23 mouse cellular contexts compared by ENCODE assay signal in the genomic region with DNA sequence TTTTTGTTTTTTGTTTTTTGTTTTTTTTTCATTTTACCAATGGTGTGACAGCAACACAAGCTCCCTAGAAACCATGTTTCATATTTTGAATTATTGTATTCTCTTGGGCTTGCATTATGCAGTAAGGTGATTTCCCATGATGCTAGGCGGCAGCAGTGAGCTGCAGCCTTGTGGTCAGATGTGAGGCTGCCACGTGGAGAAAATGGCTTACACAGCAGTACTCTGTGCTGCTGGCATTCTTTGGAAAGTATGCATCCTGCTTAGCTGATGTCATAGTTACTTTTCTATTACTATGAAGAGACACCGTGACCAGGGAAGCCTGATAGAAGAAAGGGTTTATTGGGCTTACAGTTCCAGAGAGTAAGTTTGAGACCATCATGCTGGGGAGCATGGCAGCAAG. TPM values are rescaled to one million over a fixed set of nuclear protein-coding genes. Genes with fewer than 3 reads are reported as not detected.
A peak's percentile ranks its signal among the peaks of the same experiment; 100 is the strongest.
DNase-seq lines count a peak whose midpoint lies in the region; ATAC-seq and TF ChIP-seq lines count a peak whose summit lies in the region.
"Had no signal": no experiment of that assay in that cellular context is flagged by ENCODE, and none has a peak within 500 bp of the region (broad histone marks: within the 10 kb centered on the region; RNA-seq: fewer than 3 reads in every experiment).

No protein-coding gene starts in this region.

- TF ChIP-seq CTCF in layer of hippocampus, adult 2 months (conservative IDR thresholded peaks at IDR 0.05), result peak; percentile 20
- no peak for TF ChIP-seq CTCF in C2C12 (IDR thresholded peaks at IDR 0.05; ENCODE audit: control insufficient read depth, insufficient read depth, insufficient read length)

- DNase-seq in embryonic facial prominence, embryonic 10.5 days (ENCODE audit: low spot score), result no peak
- no peak for DNase-seq in layer of hippocampus, adult 2 months (ENCODE audit: low spot score in 2 of 2)
- DNase-seq in layer of hippocampus, postnatal 36 days, result no peak
- DNase-seq in adrenal gland, adult 8-10 months, result no peak
- DNase-seq: adrenal gland, postnatal 10 days; adrenal gland, postnatal 36 days; cerebellum, adult 18-20 months; cerebellum, adult 9-10 months; cerebellum, postnatal 14 days; gastrocnemius, postnatal 25 days had no signal

- H3K79me2 ChIP-seq in C2C12 (ENCODE audit: control insufficient read depth, insufficient read depth), result no peaks in the 10 kb centered on the region

- H3K9ac ChIP-seq in embryonic facial prominence, embryonic 15.5 days, result no peak overlapping the region
- H3K9ac ChIP-seq: embryonic facial prominence, embryonic 12.5 days; forebrain, embryonic 12.5 days; forebrain, embryonic 15.5 days; heart, embryonic 12.5 days; hindbrain, embryonic 12.5 days; hindbrain, embryonic 15.5 days had no signal

- no peak overlapping the region for H3K4me3 ChIP-seq in embryonic facial prominence, embryonic 15.5 days (replicated peaks)
- H3K4me3 ChIP-seq in embryonic facial prominence, embryonic 10.5 days, result no peak overlapping the region
- no peak overlapping the region for H3K4me3 ChIP-seq in layer of hippocampus, adult 2 months
- H3K4me3 ChIP-seq in C2C12 (ENCODE audit: insufficient read depth, poor library complexity, severe bottlenecking), result no peak overlapping the region
- H3K4me3 ChIP-seq: embryonic facial prominence, embryonic 12.5 days; erythroblast, embryonic 14.5 days; forebrain, embryonic 12.5 days; forebrain, embryonic 15.5 days; heart, embryonic 12.5 days; hindbrain, embryonic 12.5 days; hindbrain, embryonic 15.5 days had no signal

- H3K9me3 ChIP-seq in embryonic facial prominence, embryonic 15.5 days (replicated peaks), result no peaks in the 10 kb centered on the region
- H3K9me3 ChIP-seq in embryonic facial prominence, embryonic 10.5 days, result no peaks in the 10 kb centered on the region
- H3K9me3 ChIP-seq: embryonic facial prominence, embryonic 12.5 days; forebrain, embryonic 12.5 days; forebrain, embryonic 15.5 days; G1E; hindbrain, embryonic 15.5 days had no signal

- H3K79me3 ChIP-seq in C2C12 (ENCODE audit: low read depth), result no peaks in the 10 kb centered on the region

- H3K27me3 ChIP-seq in embryonic facial prominence, embryonic 15.5 days, result no peaks in the 10 kb centered on the region
- peaks cover 13% of the 10 kb centered on the region; the same call in 1 of the 2 replicates for H3K27me3 ChIP-seq in embryonic facial prominence, embryonic 10.5 days (replicated peaks; ENCODE audit: low read depth, poor library complexity, severe bottlenecking)
- H3K27me3 ChIP-seq in C2C12 (ENCODE audit: control insufficient read depth, insufficient read depth, insufficient read length), result peaks cover 49% of the 10 kb centered on the region
- H3K27me3 ChIP-seq: embryonic facial prominence, embryonic 12.5 days; forebrain, embryonic 15.5 days; heart, embryonic 12.5 days; hindbrain, embryonic 12.5 days; hindbrain, embryonic 15.5 days had no signal

- ATAC-seq in embryonic facial prominence, embryonic 15.5 days (ENCODE audit: insufficient number of reproducible peaks, low FRiP score, low TSS enrichment, low read depth), result no peak
- ATAC-seq in granulocyte monocyte progenitor cell, adult 5-6 weeks (replicated peaks; ENCODE audit: poor library complexity, severe bottlenecking), result no peak
- ATAC-seq: activated CD4-positive, CD25-positive, alpha-beta regulatory T cell, adult 4 months; forebrain, embryonic 15.5 days; intestine, postnatal 0 days had no signal

- no peaks in the 10 kb centered on the region for H3K36me3 ChIP-seq in embryonic facial prominence, embryonic 15.5 days
- H3K36me3 ChIP-seq in embryonic facial prominence, embryonic 10.5 days (replicated peaks), result no peaks in the 10 kb centered on the region
- no peaks in the 10 kb centered on the region for H3K36me3 ChIP-seq in C2C12 (ENCODE audit: control insufficient read depth, insufficient read depth)
- H3K36me3 ChIP-seq: embryonic facial prominence, embryonic 12.5 days; forebrain, embryonic 12.5 days; forebrain, embryonic 15.5 days; G1E; heart, embryonic 12.5 days; hindbrain, embryonic 12.5 days; hindbrain, embryonic 15.5 days had no signal

- peaks cover 40% of the 10 kb centered on the region for H3K4me1 ChIP-seq in embryonic facial prominence, embryonic 15.5 days
- H3K4me1 ChIP-seq in embryonic facial prominence, embryonic 10.5 days, result peaks cover 54% of the 10 kb centered on the region

- peak overlapping the region; percentile 75; the same call in 1 of the 2 replicates for H3K27ac ChIP-seq in embryonic facial prominence, embryonic 15.5 days (replicated peaks)
- no peak overlapping the region for H3K27ac ChIP-seq in embryonic facial prominence, embryonic 10.5 days (replicated peaks)
- H3K27ac ChIP-seq in layer of hippocampus, adult 2 months, result no peak overlapping the region
- H3K27ac ChIP-seq: embryonic facial prominence, embryonic 12.5 days; forebrain, embryonic 12.5 days; hindbrain, embryonic 12.5 days; hindbrain, embryonic 15.5 days had no signal

- H3ac ChIP-seq in C2C12 (ENCODE audit: control insufficient read depth, insufficient read length, low read depth), result no peak overlapping the region

- H3K4me2 ChIP-seq in embryonic facial prominence, embryonic 15.5 days (replicated peaks), result no peak overlapping the region
- H3K4me2 ChIP-seq: embryonic facial prominence, embryonic 12.5 days; forebrain, embryonic 12.5 days; forebrain, embryonic 15.5 days; heart, embryonic 12.5 days; hindbrain, embryonic 12.5 days; hindbrain, embryonic 15.5 days had no signal

- WGBS in embryonic facial prominence, embryonic 15.5 days, result 51% methylated on average over 3 of the region's 3 CpGs
- 78% methylated on average over 3 of the region's 3 CpGs for WGBS in embryonic facial prominence, embryonic 10.5 days

TF ChIP-seq in C2C12, 6 proteins besides CTCF, POLR2A, EP300 and RAD21:
- TF ChIP-seq CEBPB (IDR thresholded peaks at IDR 0.05; ENCODE audit: low read depth) (no peak), MAX (IDR thresholded peaks at IDR 0.05) (peak; percentile 31)
TF ChIP-seq in C2C12: peak in this region for 1.

RNA-seq across cellular contexts. Expression of gene Vash1, which starts 30.0 kb away (rescaled TPM):
- polyA plus RNA-seq in embryonic facial prominence, embryonic 15.5 days (2015; fragmentation: Nextera tagmentation; extraction: Ambion mirVana), result 12.3 and 14.1 TPM in 2 replicates
- 13.5 and 14.7 TPM in 2 replicates for polyA plus RNA-seq in embryonic facial prominence, embryonic 10.5 days (2016; fragmentation: Nextera tagmentation; extraction: Ambion mirVana)
- 10 to 100 TPM; 40.4 to 41.8 TPM for total RNA-seq in layer of hippocampus, adult 2 months (2021)
- total RNA-seq in layer of hippocampus, postnatal 36 days (2021), result 10 to 100 TPM; 44.4 to 47.7 TPM
- polyA plus RNA-seq in C2C12 (2012; fragmentation: generic; extraction: Trizol), result 0.44 TPM
- 0.41 TPM in 1 of 2 replicates, not detected in the other for total RNA-seq in granulocyte monocyte progenitor cell, adult 5-6 weeks (2014; fragmentation: Nextera tagmentation)
- 0.21 TPM in 1 of 2 replicates, not detected in the other for total RNA-seq in granulocyte monocyte progenitor cell, adult 5-6 weeks (2017)
- 1 to 10 TPM; 2.4 to 5.8 (median 3.9) TPM for total RNA-seq in adrenal gland, adult 8-10 months (2022)
- total RNA-seq: G1E had no signal
- polyA plus RNA-seq: erythroblast, embryonic 14.5 days; G1E had no signal

Comparison
In these comparisons a context has a peak if more than half of its experiments do, and no peak if none do; other contexts are left out.
1. RNA of gene Vash1, which starts 30.0 kb away (total RNA-seq): 44.4 to 47.7 TPM in layer of hippocampus, postnatal 36 days and 40.4 to 41.8 TPM in layer of hippocampus, adult 2 months; 2.4 to 5.8 TPM in adrenal gland, adult 8-10 months and 0.21 to 0.41 TPM in granulocyte monocyte progenitor cell, adult 5-6 weeks; every median in the first group is over 4 times any median in the second.